ENCODE assay signal across 9 mouse cellular contexts in the genomic region with DNA sequence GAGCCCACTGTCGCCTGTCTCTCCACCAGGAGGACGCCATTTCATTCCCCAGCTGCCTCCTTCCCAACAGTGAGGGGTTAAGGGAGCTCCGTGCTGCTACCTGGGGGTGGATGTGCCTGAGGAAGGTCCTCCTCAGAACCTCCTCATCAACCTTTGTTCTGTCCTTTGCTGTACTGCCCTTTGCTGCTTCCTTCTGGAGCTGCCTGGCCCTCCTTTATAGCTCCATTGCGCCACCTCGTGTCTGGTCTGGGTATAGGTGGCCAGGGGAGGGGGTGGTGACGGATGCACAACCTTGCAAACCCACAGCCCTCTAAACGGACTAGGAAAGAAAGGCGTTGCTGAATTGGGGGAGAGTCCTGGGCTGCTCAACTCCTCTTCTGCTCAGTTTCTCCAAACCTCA. TPM values are rescaled to one million over a fixed set of nuclear protein-coding genes. Genes with fewer than 3 reads are reported as not detected.
DNase-seq lines count a peak whose midpoint lies in the region; ATAC-seq and TF ChIP-seq lines count a peak whose summit lies in the region.
"Had no signal": no experiment of that assay in that cellular context is flagged by ENCODE, and none has a peak within 500 bp of the region (broad histone marks: within the 10 kb centered on the region; RNA-seq: fewer than 3 reads in every experiment).

No protein-coding gene starts in this region.

- no peak overlapping the region for H3K4me2 ChIP-seq in heart, embryonic 14.5 days (ENCODE audit: low read length)
- no peak overlapping the region for H3K4me2 ChIP-seq in kidney, embryonic 16.5 days (replicated peaks; ENCODE audit: low read depth, low read length)
- H3K4me2 ChIP-seq in liver, embryonic 12.5 days = no peak overlapping the region
- no peak overlapping the region for H3K4me2 ChIP-seq in stomach, embryonic 15.5 days

- no peak overlapping the region for H3K4me3 ChIP-seq in heart, embryonic 14.5 days (ENCODE audit: control insufficient read depth in 1 of 2, insufficient read depth in 1 of 2, low read depth in 1 of 2, low read length in 2 of 2)
- no peak overlapping the region for H3K4me3 ChIP-seq in kidney, embryonic 16.5 days (ENCODE audit: low read length)
- no peak overlapping the region for H3K4me3 ChIP-seq in liver, embryonic 12.5 days
- no peak overlapping the region for H3K4me3 ChIP-seq in stomach, embryonic 15.5 days (replicated peaks)
- H3K4me3 ChIP-seq: erythroblast, embryonic 14.5 days had no signal

- ATAC-seq in CD4-positive, CD25-positive, alpha-beta regulatory T cell, adult 4 months = peak; percentile 91
- ATAC-seq in erythroblast, adult 5-6 weeks (replicated peaks; ENCODE audit: low FRiP score, poor library complexity, severe bottlenecking) = peak; percentile 78
- ATAC-seq in heart, embryonic 14.5 days (ENCODE audit: insufficient number of reproducible peaks, insufficient read depth, low FRiP score, low read depth) = 0 out of 2 replicates have a peak, but pooled peaks have one; percentile 4
- peak; percentile 66; the same call in 1 of the 2 replicates for ATAC-seq in kidney, embryonic 16.5 days (ENCODE audit: low FRiP score, low TSS enrichment)
- ATAC-seq in liver, embryonic 12.5 days = peak; percentile 50
- 0 out of 2 replicates have a peak, but pooled peaks have one; percentile 19 for ATAC-seq in stomach, embryonic 15.5 days (ENCODE audit: insufficient read depth, low FRiP score, low read depth)

- peak; percentile 95 for TF ChIP-seq CTCF in brain, embryonic 14.5 days (IDR thresholded peaks at IDR 0.05; ENCODE audit: borderline replicate concordance, extremely low read depth, insufficient read depth, insufficient read length)

- no peak for TF ChIP-seq POLR2A in brain, embryonic 14.5 days (IDR thresholded peaks at IDR 0.05; ENCODE audit: borderline replicate concordance, extremely low read depth, insufficient read depth, insufficient read length, poor library complexity, severe bottlenecking)

- no peak overlapping the region for H3K27ac ChIP-seq in heart, embryonic 14.5 days (replicated peaks in 1 of 2; ENCODE audit: control insufficient read depth in 1 of 2, insufficient read depth in 1 of 2, low read depth in 2 of 2, low read length in 2 of 2)
- H3K27ac ChIP-seq in kidney, embryonic 16.5 days (ENCODE audit: low read length) = no peak overlapping the region
- no peak overlapping the region for H3K27ac ChIP-seq in liver, embryonic 12.5 days
- H3K27ac ChIP-seq in stomach, embryonic 15.5 days = no peak overlapping the region

- H3K9me3 ChIP-seq in heart, embryonic 14.5 days (ENCODE audit: control insufficient read depth, low read length) = no peaks in the 10 kb centered on the region
- no peaks in the 10 kb centered on the region for H3K9me3 ChIP-seq in kidney, embryonic 16.5 days (ENCODE audit: low read length)
- no peaks in the 10 kb centered on the region for H3K9me3 ChIP-seq in liver, embryonic 12.5 days (replicated peaks)
- H3K9me3 ChIP-seq in stomach, embryonic 15.5 days = no peaks in the 10 kb centered on the region

- DNase-seq in brain, embryonic 14.5 days (ENCODE audit: low read depth) = peak; percentile 81
- peak; percentile 86 for DNase-seq in neural tube, embryonic 10.5 days (ENCODE audit: extremely low spot score, low spot score)

- 14% methylated on average over 8 of the region's 8 CpGs for WGBS in heart, embryonic 14.5 days
- 20% methylated on average over 8 of the region's 8 CpGs for WGBS in kidney, embryonic 16.5 days
- 14% methylated on average over 8 of the region's 8 CpGs for WGBS in liver, embryonic 12.5 days (ENCODE audit: insufficient replicate concordance)
- 21% methylated on average over 8 of the region's 8 CpGs for WGBS in stomach, embryonic 15.5 days

- H3K4me1 ChIP-seq in heart, embryonic 14.5 days (ENCODE audit: control insufficient read depth in 2 of 2, insufficient read depth in 2 of 2, low read length in 2 of 2) = no peaks in the 10 kb centered on the region
- H3K4me1 ChIP-seq in kidney, embryonic 16.5 days (ENCODE audit: insufficient read depth, low read length) = no peaks in the 10 kb centered on the region
- H3K4me1 ChIP-seq in liver, embryonic 12.5 days = peaks cover 24% of the 10 kb centered on the region
- H3K4me1 ChIP-seq in stomach, embryonic 15.5 days = peaks cover under 1% of the 10 kb centered on the region; the same call in 1 of the 2 replicates

- H3K36me3 ChIP-seq in heart, embryonic 14.5 days (ENCODE audit: control insufficient read depth, insufficient read depth, low read length) = peaks cover 44% of the 10 kb centered on the region
- peaks cover 17% of the 10 kb centered on the region; the same call in 1 of the 2 replicates for H3K36me3 ChIP-seq in kidney, embryonic 16.5 days (ENCODE audit: insufficient read depth, low read length)
- H3K36me3 ChIP-seq in liver, embryonic 12.5 days = peaks cover 33% of the 10 kb centered on the region
- H3K36me3 ChIP-seq in stomach, embryonic 15.5 days = peaks cover 13% of the 10 kb centered on the region; the same call in 1 of the 2 replicates

- no peak overlapping the region; the same call in 1 of the 2 replicates for H3K9ac ChIP-seq in heart, embryonic 14.5 days (ENCODE audit: low read length)
- no peak overlapping the region; the same call in 1 of the 2 replicates for H3K9ac ChIP-seq in kidney, embryonic 16.5 days (replicated peaks; ENCODE audit: low read length)
- H3K9ac ChIP-seq in liver, embryonic 12.5 days = no peak overlapping the region; the same call in 1 of the 2 replicates
- no peak overlapping the region for H3K9ac ChIP-seq in stomach, embryonic 15.5 days

- H3K27me3 ChIP-seq in heart, embryonic 14.5 days (ENCODE audit: control insufficient read depth, insufficient read depth, low read length) = no peaks in the 10 kb centered on the region
- H3K27me3 ChIP-seq in kidney, embryonic 16.5 days (ENCODE audit: insufficient read depth, low read length) = no peaks in the 10 kb centered on the region
- H3K27me3 ChIP-seq in liver, embryonic 12.5 days (replicated peaks) = no peaks in the 10 kb centered on the region
- no peaks in the 10 kb centered on the region for H3K27me3 ChIP-seq in stomach, embryonic 15.5 days (replicated peaks)

RNA-seq across cellular contexts. Expression of gene Ctrl, which starts 3.1 kb away (rescaled TPM):
- 1 to 10 TPM; 1.6 to 3.6 TPM for polyA plus RNA-seq in CD4-positive, CD25-positive, alpha-beta regulatory T cell, adult 4 months (2017; shearing (Covaris generic))
- polyA plus RNA-seq in brain, embryonic 14.5 days (2012; rRNA removed) = 7.8 and 10.2 TPM in 2 replicates
- not detected in 2 replicates for total RNA-seq in erythroblast, adult 5-6 weeks (2015; ENCODE audit: low replicate concordance)
- total RNA-seq in erythroblast, adult 5-6 weeks (2017; ENCODE audit: low replicate concordance) = not detected in 2 replicates
- polyA plus RNA-seq in heart, embryonic 14.5 days (2014; fragmentation: Nextera tagmentation; extraction: Ambion mirVana) = 0.43 and 1.1 TPM in 2 replicates
- 0.82 and 1.8 TPM in 2 replicates for polyA plus RNA-seq in kidney, embryonic 16.5 days (2015; fragmentation: Nextera tagmentation; extraction: Ambion mirVana)
- polyA plus RNA-seq in liver, embryonic 12.5 days (2016; fragmentation: Nextera tagmentation; extraction: Ambion mirVana) = 0.94 and 1.0 TPM in 2 replicates
- 1.9 and 3.8 TPM in 2 replicates for polyA plus RNA-seq in stomach, embryonic 15.5 days (2015; fragmentation: Nextera tagmentation; extraction: Ambion mirVana)
- polyA plus RNA-seq: erythroblast, embryonic 14.5 days had no signal

RNA-seq across cellular contexts. Expression of gene Psmb10, which starts 7.6 kb away (rescaled TPM):
- polyA plus RNA-seq in CD4-positive, CD25-positive, alpha-beta regulatory T cell, adult 4 months (2017; shearing (Covaris generic)) = 100 to 1,000 TPM; 339 to 391 TPM
- 51.6 and 64.8 TPM in 2 replicates for polyA plus RNA-seq in brain, embryonic 14.5 days (2012; rRNA removed)
- 22.9 and 51.4 TPM in 2 replicates for total RNA-seq in erythroblast, adult 5-6 weeks (2015; ENCODE audit: low replicate concordance)
- 7.2 and 13.2 TPM in 2 replicates for total RNA-seq in erythroblast, adult 5-6 weeks (2017; ENCODE audit: low replicate concordance)
- polyA plus RNA-seq in heart, embryonic 14.5 days (2014; fragmentation: Nextera tagmentation; extraction: Ambion mirVana) = 73.7 and 74.2 TPM in 2 replicates
- polyA plus RNA-seq in kidney, embryonic 16.5 days (2015; fragmentation: Nextera tagmentation; extraction: Ambion mirVana) = 33.3 and 46.5 TPM in 2 replicates
- polyA plus RNA-seq in liver, embryonic 12.5 days (2016; fragmentation: Nextera tagmentation; extraction: Ambion mirVana) = 77.2 and 84.6 TPM in 2 replicates
- 61.2 and 61.4 TPM in 2 replicates for polyA plus RNA-seq in stomach, embryonic 15.5 days (2015; fragmentation: Nextera tagmentation; extraction: Ambion mirVana)

RNA-seq across cellular contexts. Expression of gene Lcat, which starts 12.6 kb away (rescaled TPM):
- polyA plus RNA-seq in CD4-positive, CD25-positive, alpha-beta regulatory T cell, adult 4 months (2017; shearing (Covaris generic)) = under 1 TPM in 1 of 2 experiments, not detected in 1; 0.40 TPM
- polyA plus RNA-seq in brain, embryonic 14.5 days (2012; rRNA removed) = 2.0 and 2.3 TPM in 2 replicates
- total RNA-seq in erythroblast, adult 5-6 weeks (2015; ENCODE audit: low replicate concordance) = 1.3 TPM in 1 of 2 replicates, not detected in the other
- not detected in 2 replicates for total RNA-seq in erythroblast, adult 5-6 weeks (2017; ENCODE audit: low replicate concordance)
- 1.2 and 1.3 TPM in 2 replicates for polyA plus RNA-seq in heart, embryonic 14.5 days (2014; fragmentation: Nextera tagmentation; extraction: Ambion mirVana)
- polyA plus RNA-seq in kidney, embryonic 16.5 days (2015; fragmentation: Nextera tagmentation; extraction: Ambion mirVana) = 1.3 and 1.8 TPM in 2 replicates
- 26.3 and 29.2 TPM in 2 replicates for polyA plus RNA-seq in liver, embryonic 12.5 days (2016; fragmentation: Nextera tagmentation; extraction: Ambion mirVana)
- polyA plus RNA-seq in stomach, embryonic 15.5 days (2015; fragmentation: Nextera tagmentation; extraction: Ambion mirVana) = 2.9 and 5.8 TPM in 2 replicates

RNA-seq across cellular contexts. Expression of gene Pskh1, which starts 30.4 kb away (rescaled TPM):
- 10 to 100 TPM; 10.6 to 18.1 TPM for polyA plus RNA-seq in CD4-positive, CD25-positive, alpha-beta regulatory T cell, adult 4 months (2017; shearing (Covaris generic))
- 23.6 and 26.8 TPM in 2 replicates for polyA plus RNA-seq in brain, embryonic 14.5 days (2012; rRNA removed)
- 6.3 TPM in 2 replicates for total RNA-seq in erythroblast, adult 5-6 weeks (2015; ENCODE audit: low replicate concordance)
- total RNA-seq in erythroblast, adult 5-6 weeks (2017; ENCODE audit: low replicate concordance) = 6.1 and 6.7 TPM in 2 replicates
- 17.6 and 18.6 TPM in 2 replicates for polyA plus RNA-seq in heart, embryonic 14.5 days (2014; fragmentation: Nextera tagmentation; extraction: Ambion mirVana)
- 44.3 and 46.7 TPM in 2 replicates for polyA plus RNA-seq in kidney, embryonic 16.5 days (2015; fragmentation: Nextera tagmentation; extraction: Ambion mirVana)
- 13.1 and 14.3 TPM in 2 replicates for polyA plus RNA-seq in liver, embryonic 12.5 days (2016; fragmentation: Nextera tagmentation; extraction: Ambion mirVana)
- 28.7 and 30.7 TPM in 2 replicates for polyA plus RNA-seq in stomach, embryonic 15.5 days (2015; fragmentation: Nextera tagmentation; extraction: Ambion mirVana)

RNA-seq across cellular contexts. Expression of gene Slc12a4, which starts 35.3 kb away (rescaled TPM):
- 1 to 10 TPM; 4.5 to 7.2 TPM for polyA plus RNA-seq in CD4-positive, CD25-positive, alpha-beta regulatory T cell, adult 4 months (2017; shearing (Covaris generic))
- polyA plus RNA-seq in brain, embryonic 14.5 days (2012; rRNA removed) = 15.2 and 17.0 TPM in 2 replicates
- 4.0 and 7.9 TPM in 2 replicates for total RNA-seq in erythroblast, adult 5-6 weeks (2015; ENCODE audit: low replicate concordance)
- 0.68 and 1.4 TPM in 2 replicates for total RNA-seq in erythroblast, adult 5-6 weeks (2017; ENCODE audit: low replicate concordance)
- 32.7 and 38.4 TPM in 2 replicates for polyA plus RNA-seq in heart, embryonic 14.5 days (2014; fragmentation: Nextera tagmentation; extraction: Ambion mirVana)
- 36.1 and 36.2 TPM in 2 replicates for polyA plus RNA-seq in kidney, embryonic 16.5 days (2015; fragmentation: Nextera tagmentation; extraction: Ambion mirVana)
- polyA plus RNA-seq in liver, embryonic 12.5 days (2016; fragmentation: Nextera tagmentation; extraction: Ambion mirVana) = 18.2 and 18.6 TPM in 2 replicates
- 32.7 and 33.4 TPM in 2 replicates for polyA plus RNA-seq in stomach, embryonic 15.5 days (2015; fragmentation: Nextera tagmentation; extraction: Ambion mirVana)

Comparison
In these comparisons a context has a peak if more than half of its experiments do, and no peak if none do; other contexts are left out.
1. ATAC-seq: peak in every context shown above with its lines; median percentile 91 in CD4-positive, CD25-positive, alpha-beta regulatory T cell, adult 4 months; 78 in erythroblast, adult 5-6 weeks; 66 in kidney, embryonic 16.5 days; 50 in liver, embryonic 12.5 days; 19 in stomach, embryonic 15.5 days; 4 in heart, embryonic 14.5 days.